Mouse (Mus musculus) heart, embryonic 13.5 days (tissue): ENCODE results near the gene Rab8b. TPM values are rescaled to one million over a fixed set of nuclear protein-coding genes. Genes with fewer than 3 reads are reported as not detected.

Experiments
- polyA plus RNA-seq: library from polyadenylated mRNA; unstranded; fragments of >200 nt; fragmentation: Nextera tagmentation; extraction: Ambion mirVana; gene quantifications from 2 replicates; pipeline ENCODE4 v1.2.1, GENCODE M21; 2015

Gene Rab8b
- polyA plus RNA-seq, 1 experiment from 2014 or later = 15.1 TPM

Other genes with a start within 250 kb of the Rab8b start
- 0.59 and 0.76 TPM in 2 replicates for gene Car12, start 206.0 kb downstream of the Rab8b start, polyA plus RNA-seq
- 6.5 and 7.5 TPM in 2 replicates for gene Aph1b, start 124.2 kb downstream of the Rab8b start, polyA plus RNA-seq
- 0.48 and 0.78 TPM in 2 replicates for gene Gm10647, start 122.6 kb downstream of the Rab8b start, polyA plus RNA-seq
- gene Aph1c, start 85.0 kb downstream of the Rab8b start, polyA plus RNA-seq = 1.7 and 1.8 TPM in 2 replicates
- gene Rps27l, start 26.4 kb upstream of the Rab8b start, polyA plus RNA-seq = 523 and 569 TPM in 2 replicates
- 6.2 and 7.0 TPM in 2 replicates for gene Lactb, start 55.8 kb upstream of the Rab8b start, polyA plus RNA-seq
- gene Tpm1, start 129.7 kb upstream of the Rab8b start, polyA plus RNA-seq = 3,954 and 4,354 TPM in 2 replicates